In genomic region chr8:124171557-124172528, GRCm38 (mm10) we compare ENCODE assay signal across 11 mouse cellular contexts. TPM values are rescaled to one million over a fixed set of nuclear protein-coding genes. Genes with fewer than 3 reads are reported as not detected.
DNase-seq lines count a peak whose midpoint lies in the region; ATAC-seq and TF ChIP-seq lines count a peak whose summit lies in the region.
"Had no signal": no experiment of that assay in that cellular context is flagged by ENCODE, and none has a peak within 500 bp of the region (broad histone marks: within the 10 kb centered on the region; RNA-seq: fewer than 3 reads in every experiment).

No protein-coding gene starts in this region.

- 49% methylated on average over 17 of the region's 17 CpGs for WGBS in lung, embryonic 14.5 days
- 39% methylated on average over 17 of the region's 17 CpGs for WGBS in embryonic facial prominence, embryonic 15.5 days
- WGBS in neural tube, embryonic 15.5 days = 46% methylated on average over 17 of the region's 17 CpGs
- WGBS in cerebellum, adult 2 months = 37% methylated on average over 17 of the region's 17 CpGs

- ATAC-seq in frontal cortex, adult (ENCODE audit: low TSS enrichment) = peak; percentile 65
- ATAC-seq in lung, embryonic 14.5 days (ENCODE audit: insufficient read depth) = peak; percentile 24; the same call in 1 of the 2 replicates
- ATAC-seq in embryonic facial prominence, embryonic 15.5 days (ENCODE audit: insufficient number of reproducible peaks, low FRiP score, low TSS enrichment, low read depth) = 0 out of 2 replicates have a peak, but pooled peaks have one; percentile 53
- ATAC-seq in neural tube, embryonic 15.5 days (ENCODE audit: low FRiP score) = 0 out of 2 replicates have a peak, but pooled peaks have one; percentile 23

- no peak for TF ChIP-seq CTCF in lung, embryonic 14.5 days (IDR thresholded peaks at IDR 0.05; ENCODE audit: low read depth)
- no peak for TF ChIP-seq CTCF in cerebellum, adult 2 months (IDR thresholded peaks at IDR 0.05; ENCODE audit: borderline replicate concordance, insufficient read depth, low read depth, low read length)

- H3K27ac ChIP-seq in lung, embryonic 14.5 days (ENCODE audit: low read depth) = no peak overlapping the region; the same call in 1 of the 2 replicates
- H3K27ac ChIP-seq in embryonic facial prominence, embryonic 15.5 days (replicated peaks) = peak overlapping the region; percentile 44
- peak overlapping the region; percentile 38 for H3K27ac ChIP-seq in neural tube, embryonic 15.5 days (replicated peaks)
- H3K27ac ChIP-seq in cerebellum, adult 2 months (ENCODE audit: insufficient read depth, low read length) = no peak overlapping the region
- H3K27ac ChIP-seq: liver, embryonic 15.5 days had no signal

- H3K9ac ChIP-seq in lung, embryonic 14.5 days = no peak overlapping the region
- H3K9ac ChIP-seq in embryonic facial prominence, embryonic 15.5 days = no peak overlapping the region
- no peak overlapping the region for H3K9ac ChIP-seq in neural tube, embryonic 15.5 days (replicated peaks)
- H3K9ac ChIP-seq: liver, embryonic 15.5 days had no signal

- H3K4me3 ChIP-seq in lung, embryonic 14.5 days (ENCODE audit: low read depth, low read length) = no peak overlapping the region
- no peak overlapping the region for H3K4me3 ChIP-seq in embryonic facial prominence, embryonic 15.5 days (replicated peaks)
- H3K4me3 ChIP-seq in neural tube, embryonic 15.5 days (replicated peaks) = no peak overlapping the region
- H3K4me3 ChIP-seq in cerebellum, adult 2 months (replicated peaks; ENCODE audit: insufficient read depth, low read depth, low read length) = no peak overlapping the region
- H3K4me3 ChIP-seq: liver, embryonic 15.5 days had no signal

- no peak overlapping the region for H3K4me2 ChIP-seq in lung, embryonic 14.5 days
- 0 out of 2 replicates have a peak overlapping the region, but pooled peaks have one; percentile 10 for H3K4me2 ChIP-seq in embryonic facial prominence, embryonic 15.5 days (replicated peaks)
- 0 out of 2 replicates have a peak overlapping the region, but pooled peaks have one; percentile 9 for H3K4me2 ChIP-seq in neural tube, embryonic 15.5 days
- H3K4me2 ChIP-seq: liver, embryonic 15.5 days had no signal

- DNase-seq in frontal cortex, postnatal 14 days (ENCODE audit: low spot score in 2 of 2) = no peak
- DNase-seq in lung, embryonic 14.5 days = peak; percentile 72
- DNase-seq in lung, postnatal 14 days = no peak
- no peak for DNase-seq in urinary bladder, postnatal 14 days (ENCODE audit: low spot score)
- no peak for DNase-seq in cerebellum, adult 2 months
- DNase-seq: gastrocnemius, postnatal 10 days had no signal

- TF ChIP-seq POLR2A in cerebellum, adult 2 months (IDR thresholded peaks at IDR 0.05; ENCODE audit: borderline replicate concordance, insufficient read depth, low read length) = no peak

- H3K9me3 ChIP-seq in lung, embryonic 14.5 days (ENCODE audit: low read depth, low read length) = no peaks in the 10 kb centered on the region
- no peaks in the 10 kb centered on the region for H3K9me3 ChIP-seq in embryonic facial prominence, embryonic 15.5 days (replicated peaks)
- H3K9me3 ChIP-seq in neural tube, embryonic 15.5 days (replicated peaks) = no peaks in the 10 kb centered on the region
- H3K9me3 ChIP-seq: liver, embryonic 15.5 days had no signal

- no peaks in the 10 kb centered on the region for H3K36me3 ChIP-seq in lung, embryonic 14.5 days (ENCODE audit: insufficient read depth)
- no peaks in the 10 kb centered on the region for H3K36me3 ChIP-seq in embryonic facial prominence, embryonic 15.5 days
- H3K36me3 ChIP-seq in neural tube, embryonic 15.5 days = no peaks in the 10 kb centered on the region
- H3K36me3 ChIP-seq: liver, embryonic 15.5 days had no signal

- no peaks in the 10 kb centered on the region for H3K27me3 ChIP-seq in lung, embryonic 14.5 days (ENCODE audit: insufficient read depth, low read length)
- H3K27me3 ChIP-seq in embryonic facial prominence, embryonic 15.5 days = no peaks in the 10 kb centered on the region
- no peaks in the 10 kb centered on the region for H3K27me3 ChIP-seq in neural tube, embryonic 15.5 days (replicated peaks)
- H3K27me3 ChIP-seq in cerebellum, adult 2 months (ENCODE audit: control insufficient read depth, insufficient read depth, low read length) = no peaks in the 10 kb centered on the region
- H3K27me3 ChIP-seq: CH12.LX; liver, embryonic 15.5 days had no signal

- 0 out of 2 replicates have a peak, but pooled peaks cover 7% of the 10 kb centered on the region for H3K4me1 ChIP-seq in lung, embryonic 14.5 days (ENCODE audit: insufficient read depth)
- H3K4me1 ChIP-seq in embryonic facial prominence, embryonic 15.5 days = peaks cover 26% of the 10 kb centered on the region
- peaks cover 41% of the 10 kb centered on the region for H3K4me1 ChIP-seq in neural tube, embryonic 15.5 days
- peaks cover 10% of the 10 kb centered on the region for H3K4me1 ChIP-seq in cerebellum, adult 2 months (ENCODE audit: control insufficient read depth, insufficient read depth, low read length)
- H3K4me1 ChIP-seq: liver, embryonic 15.5 days had no signal

RNA-seq across cellular contexts. Expression of gene Galnt2, which starts 59.3 kb away (rescaled TPM):
- 66.8 and 67.2 TPM in 2 replicates for polyA plus RNA-seq in lung, embryonic 14.5 days (2014; fragmentation: Nextera tagmentation; extraction: Ambion mirVana)
- polyA plus RNA-seq in embryonic facial prominence, embryonic 15.5 days (2015; fragmentation: Nextera tagmentation; extraction: Ambion mirVana) = 40.0 and 51.5 TPM in 2 replicates
- 59.7 and 62.7 TPM in 2 replicates for polyA plus RNA-seq in neural tube, embryonic 15.5 days (2015; fragmentation: Nextera tagmentation; extraction: Ambion mirVana)
- 22.6 and 23.8 TPM in 2 replicates for polyA plus RNA-seq in cerebellum, adult 2 months (2012; rRNA removed)

Comparison
In these comparisons a context has a peak if more than half of its experiments do, and no peak if none do; other contexts are left out.
1. H3K27ac ChIP-seq: peak in embryonic facial prominence, embryonic 15.5 days (single experiment) and neural tube, embryonic 15.5 days (single experiment); none in lung, embryonic 14.5 days (single experiment) and cerebellum, adult 2 months (single experiment).
2. Peak in every context shown above with its lines, with median percentiles within 50 percentile points of each other: ATAC-seq.